Mouse (Mus musculus) hindbrain, embryonic 11.5 days (tissue): ENCODE data around the gene Fam162a. TPM values are rescaled to one million over a fixed set of nuclear protein-coding genes. Genes with fewer than 3 reads are reported as not detected.

ENCODE experiments used
- ATAC-seq: fragments of 200-750 bp; cut with Nextera tagmentation; 2 replicates; pipeline ENCODE4 v1.8.0; 2017; ENCODE audit warnings: mild to moderate bottlenecking, moderate TSS enrichment, moderate library complexity; ENCODE audit not compliant: low FRiP score
- DNase-seq: peaks from one replicate; pipeline ENCODE4 v3.0.0-alpha.2; 2015; ENCODE audit warnings: low spot score
- H3K27ac ChIP-seq: fragments of 300-500 bp; sonication (generic); 2 replicates; pipeline ENCODE4 v1.5.1; 2014; ENCODE audit warnings: mild to moderate bottlenecking, low read depth, low read length
- H3K27me3 ChIP-seq: fragments of 300-500 bp; sonication (generic); 2 replicates; pipeline ENCODE4 v1.6.1; 2014; ENCODE audit warnings: mild to moderate bottlenecking, low read length, moderate library complexity, mixed read lengths; ENCODE audit not compliant: control insufficient read depth, insufficient read depth
- H3K36me3 ChIP-seq: fragments of 300-500 bp; sonication (generic); 2 replicates; pipeline ENCODE4 v1.6.1; 2014; ENCODE audit warnings: mild to moderate bottlenecking, low read length, moderate library complexity, mixed read lengths; ENCODE audit not compliant: control insufficient read depth, insufficient read depth
- H3K4me1 ChIP-seq: fragments of 300-500 bp; sonication (generic); replicated peaks from 2 replicates; pipeline ENCODE4 v1.6.1; 2014; ENCODE audit warnings: low read length, mixed read lengths; ENCODE audit not compliant: control insufficient read depth, insufficient read depth
- H3K4me2 ChIP-seq: fragments of 300-500 bp; sonication (generic); replicated peaks from 2 replicates; pipeline ENCODE4 v1.6.1; 2014; ENCODE audit warnings: mild to moderate bottlenecking, low read depth, low read length
- H3K4me3 ChIP-seq: fragments of 300-500 bp; sonication (generic); 2 replicates; pipeline ENCODE4 v1.5.1; 2014; ENCODE audit warnings: low read depth, low read length
- H3K9ac ChIP-seq: fragments of 300-500 bp; sonication (generic); 2 replicates; pipeline ENCODE4 v1.6.1; 2014; ENCODE audit warnings: low read depth, low read length
- H3K9me3 ChIP-seq: fragments of 300-500 bp; sonication (generic); 2 replicates; pipeline ENCODE4 v1.6.1; 2016; ENCODE audit warnings: low read length; ENCODE audit not compliant: control insufficient read depth
- WGBS: fragments of 180-500 bp; shearing (Covaris S2); extraction: QIAGEN DNeasy Blood & Tissue Kit; methylation state at CpG from one replicate; pipeline ENCODE4 v1.1.7; 2014; 5-methylcytosine and 5-hydroxymethylcytosine counted together
- polyA plus RNA-seq: library from polyadenylated mRNA; unstranded; fragments of >200 nt; fragmentation: Nextera tagmentation; extraction: Ambion mirVana; gene quantifications from 2 replicates; pipeline ENCODE4 v1.2.1, GENCODE M21; 2014

Gene Fam162a
- polyA plus RNA-seq, 1 experiment from 2014 or later = 207 TPM

GRCm38 (mm10) chr16:36089850-36090616, 18.6 kb upstream of the Fam162a start:
- Histone ChIP-seq H3K4me2 (no peak overlapping the region), H3K9ac (no peak overlapping the region), H3K4me3 (no peak overlapping the region), H3K27me3 (no peaks in the 10 kb centered on the region), H3K4me1 (no peaks in the 10 kb centered on the region), H3K27ac (no peak overlapping the region), H3K9me3 (no peaks in the 10 kb centered on the region), H3K36me3 (no peaks in the 10 kb centered on the region)
- DNase-seq (no peak), ATAC-seq (no peak)
- WGBS = 83% methylated on average over 8 of the region's 8 CpGs

DNA sequence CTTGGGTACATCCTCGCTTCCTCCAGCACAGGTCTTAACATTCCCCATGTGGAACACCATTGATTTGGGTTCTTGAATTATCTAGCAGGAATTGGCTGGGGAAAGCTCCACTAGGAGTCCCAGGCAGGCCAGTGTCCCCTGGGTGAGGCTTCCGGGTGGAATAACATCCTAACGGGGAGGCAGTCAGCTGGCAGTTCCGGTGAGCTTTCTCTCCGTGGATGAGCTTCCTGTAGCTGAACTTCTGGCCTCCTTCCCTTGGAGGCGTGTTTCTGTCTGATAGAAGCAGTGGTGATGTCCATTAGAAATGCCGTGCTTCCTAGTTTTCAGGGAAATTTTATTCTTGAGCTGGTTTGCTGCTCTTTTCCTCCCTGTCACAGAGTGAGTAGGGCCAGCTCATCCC, 17.7 kb upstream of the Fam162a start:
- Histone ChIP-seq H3K36me3 (no peaks in the 10 kb centered on the region), H3K27me3 (no peaks in the 10 kb centered on the region), H3K9me3 (no peaks in the 10 kb centered on the region), H3K4me3 (no peak overlapping the region), H3K27ac (no peak overlapping the region), H3K4me1 (no peaks in the 10 kb centered on the region), H3K9ac (no peak overlapping the region), H3K4me2 (no peak overlapping the region)
- no peak for ATAC-seq
- no peak for DNase-seq
- WGBS = 82% methylated on average over 7 of the region's 7 CpGs

- 87% methylated on average over 4 of the region's 4 CpGs for WGBS
- no peak for ATAC-seq
- H3K9ac ChIP-seq = no peak overlapping the region
- H3K9me3 ChIP-seq = no peaks in the 10 kb centered on the region
- H3K27ac ChIP-seq = no peak overlapping the region
- no peak overlapping the region for H3K4me2 ChIP-seq
- no peaks in the 10 kb centered on the region for H3K36me3 ChIP-seq
- H3K4me1 ChIP-seq = no peaks in the 10 kb centered on the region
- no peak for DNase-seq
- H3K4me3 ChIP-seq = no peak overlapping the region
- H3K27me3 ChIP-seq = no peaks in the 10 kb centered on the region
These were observed 16.5 kb upstream of the Fam162a start for GRCm38 (mm10) chr16:36087846-36088245.

GRCm38 (mm10) chr16:36079916-36080315, 8.5 kb upstream of the Fam162a start:
- Histone ChIP-seq H3K4me1 (no peaks in the 10 kb centered on the region), H3K27ac (no peak overlapping the region), H3K4me3 (no peak overlapping the region), H3K27me3 (no peaks in the 10 kb centered on the region), H3K36me3 (no peaks in the 10 kb centered on the region), H3K9me3 (no peaks in the 10 kb centered on the region), H3K9ac (no peak overlapping the region), H3K4me2 (no peak overlapping the region)
- ATAC-seq (no peak), DNase-seq (no peak)
- WGBS = 100% methylated on average over 3 of the region's 3 CpGs

DNA sequence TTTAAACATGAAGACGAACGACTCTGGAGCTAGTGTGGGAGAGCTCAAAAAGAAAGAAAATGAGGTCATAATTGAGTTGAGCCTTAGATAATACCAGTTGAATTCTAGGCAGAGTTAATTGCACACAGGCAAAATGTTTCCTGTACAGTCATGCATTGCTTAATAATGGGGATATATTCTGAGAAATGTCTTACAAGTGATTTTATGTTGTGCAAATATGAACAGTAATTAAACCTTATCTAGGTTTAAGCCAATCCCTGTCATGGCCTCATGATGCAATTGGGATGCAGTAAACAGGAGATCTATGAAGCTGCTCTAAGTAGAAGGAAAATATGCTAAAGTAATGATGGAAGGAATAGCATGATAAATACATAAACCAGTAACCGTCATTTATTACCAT, 3.4 kb upstream of the Fam162a start:
- ATAC-seq (no peak), DNase-seq (no peak)
- no peak overlapping the region for H3K4me3 ChIP-seq
- no peaks in the 10 kb centered on the region for H3K36me3 ChIP-seq
- no peaks in the 10 kb centered on the region; the same call in 1 of the 2 replicates for H3K4me1 ChIP-seq
- no peaks in the 10 kb centered on the region for H3K27me3 ChIP-seq
- no peaks in the 10 kb centered on the region for H3K9me3 ChIP-seq
- no peak overlapping the region for H3K4me2 ChIP-seq
- no peak overlapping the region for H3K9ac ChIP-seq
- WGBS = 94% methylated on average over 3 of the region's 3 CpGs
- H3K27ac ChIP-seq = no peak overlapping the region

DNA sequence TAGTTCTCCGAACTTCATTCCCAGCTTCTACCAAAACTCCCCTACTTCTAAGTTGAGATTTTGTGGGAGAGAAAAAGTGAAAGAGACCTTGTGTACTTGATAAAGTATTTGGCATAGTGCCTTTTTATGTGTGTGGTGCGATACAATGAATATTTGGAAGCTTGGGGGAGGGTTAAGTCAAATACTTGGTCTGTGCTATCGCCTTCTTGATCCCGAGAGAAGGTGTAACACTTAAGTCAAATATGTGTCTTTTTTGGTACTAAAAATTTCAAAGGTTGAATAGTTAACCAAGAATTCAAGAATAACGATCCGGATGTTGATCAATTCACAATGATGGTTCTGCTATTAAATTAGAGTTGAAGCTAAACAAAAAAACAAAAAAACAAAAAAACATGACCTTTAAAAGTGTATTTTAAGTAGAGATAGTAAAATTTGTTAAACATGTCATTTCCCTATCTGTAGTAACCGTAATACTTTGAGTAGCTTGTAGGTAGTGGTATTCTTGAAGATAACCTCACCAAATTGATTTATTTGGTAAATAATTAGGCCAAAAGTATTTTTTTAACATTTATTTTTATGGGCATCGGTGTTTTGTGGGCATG, 1.1 kb upstream of the Fam162a start:
- ATAC-seq = no peak
- H3K27ac ChIP-seq = no peak overlapping the region

GRCm38 (mm10) chr16:36071071-36071449, 334 bp downstream of the Fam162a start:
- no peaks in the 10 kb centered on the region for H3K36me3 ChIP-seq
- H3K4me3 ChIP-seq = peak overlapping the region; percentile 51
- no peaks in the 10 kb centered on the region for H3K27me3 ChIP-seq
- H3K9me3 ChIP-seq = no peaks in the 10 kb centered on the region
- no peak for DNase-seq
- ATAC-seq = peak; percentile 78; the same call in 1 of the 2 replicates
- peak overlapping the region; percentile 38 for H3K4me2 ChIP-seq
- H3K4me1 ChIP-seq = peaks cover 2% of the 10 kb centered on the region; the same call in 1 of the 2 replicates
- H3K27ac ChIP-seq = peak overlapping the region; percentile 98
- 0% methylated on average over 15 of the region's 16 CpGs for WGBS
- peak overlapping the region; percentile 93 for H3K9ac ChIP-seq

More for the DNA sequence above, 1.1 kb upstream of the Fam162a start:
- Histone ChIP-seq H3K4me2 (peak overlapping the region; percentile 38), H3K9ac (peak overlapping the region; percentile 93; the same call in 1 of the 2 replicates), H3K36me3 (no peaks in the 10 kb centered on the region), H3K9me3 (no peaks in the 10 kb centered on the region), H3K27me3 (no peaks in the 10 kb centered on the region), H3K4me3 (peak overlapping the region; percentile 51), H3K4me1 (peaks cover 2% of the 10 kb centered on the region; the same call in 1 of the 2 replicates)
- DNase-seq = no peak
- WGBS = 30% methylated on average over 8 of the region's 8 CpGs

DNA sequence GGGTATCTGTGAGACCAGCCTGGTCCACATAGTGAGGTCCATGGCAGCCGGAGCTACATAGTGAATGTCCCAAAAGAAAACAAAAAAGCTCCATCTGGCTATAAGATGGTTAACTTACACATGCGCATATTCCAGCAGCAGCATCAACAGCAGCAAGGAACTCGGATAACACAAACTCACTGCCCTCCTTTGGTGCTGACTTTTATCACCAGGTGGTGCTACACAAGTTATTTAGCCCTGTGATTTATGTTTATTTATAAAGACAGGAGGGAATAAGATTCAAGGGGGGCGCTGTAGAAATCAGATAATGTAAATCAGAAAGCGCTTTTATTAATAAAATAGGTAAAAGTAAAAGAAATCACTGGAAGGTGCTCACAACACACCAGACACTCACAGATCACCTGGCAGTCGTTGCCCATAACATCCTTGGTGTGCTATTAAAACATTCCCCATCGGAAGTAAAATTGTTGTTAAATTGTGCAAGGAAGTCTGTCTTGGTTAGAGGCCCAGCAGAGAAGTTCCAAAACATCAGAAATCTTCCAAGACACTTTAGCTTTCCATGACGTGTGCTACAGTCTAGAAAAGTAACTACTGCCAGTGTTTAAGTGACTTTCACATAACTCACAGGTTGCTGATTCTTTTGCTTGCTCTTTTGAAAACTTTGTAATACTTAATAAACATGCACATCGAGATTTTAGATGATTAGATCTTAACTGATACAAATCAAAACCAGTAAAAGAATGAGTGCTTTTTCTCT, 1.4 kb downstream of the Fam162a start:
- ATAC-seq = no peak
- Histone ChIP-seq H3K27ac (no peak overlapping the region), H3K9ac (no peak overlapping the region)

More for the DNA sequence above, 1.4 kb downstream of the Fam162a start:
- H3K36me3 ChIP-seq = no peaks in the 10 kb centered on the region
- H3K4me2 ChIP-seq = peak overlapping the region; percentile 38
- peaks cover 2% of the 10 kb centered on the region; the same call in 1 of the 2 replicates for H3K4me1 ChIP-seq
- WGBS = 43% methylated on average over 9 of the region's 9 CpGs
- DNase-seq = no peak
- no peaks in the 10 kb centered on the region for H3K27me3 ChIP-seq
- peak overlapping the region; percentile 51 for H3K4me3 ChIP-seq
- no peaks in the 10 kb centered on the region for H3K9me3 ChIP-seq
